Mouse (Mus musculus): Measurements from ENCODE around the gene C530025M09Rik. TPM values are rescaled to one million over a fixed set of nuclear protein-coding genes. Genes with fewer than 3 reads are reported as not detected.

C530025M09Rik gene
- polyA plus RNA-seq, 1 experiment from 2014 or later: 2.7 TPM

DNA sequence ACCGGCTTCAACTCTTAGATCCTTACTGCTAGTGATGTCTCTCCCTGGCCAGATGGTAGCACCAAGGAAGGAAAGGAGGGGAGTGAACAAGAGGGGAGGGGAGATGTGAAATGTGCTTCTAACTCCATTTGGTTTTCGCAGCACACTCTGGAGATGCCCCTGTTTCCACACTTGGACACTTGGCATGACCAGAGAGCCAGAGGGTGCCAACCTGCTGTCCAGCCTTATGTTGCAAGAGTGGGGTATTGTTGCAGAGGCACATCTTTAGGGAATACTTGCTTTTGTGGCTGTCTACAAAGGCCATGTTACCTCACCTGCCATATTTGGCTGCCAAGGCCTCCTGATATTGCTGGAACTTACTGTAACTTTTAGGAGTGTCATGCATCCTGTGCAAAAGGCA is 8.7 kb upstream of the C530025M09Rik start:
- Histone ChIP-seq H3K27ac (ENCODE audit: low read depth, low read length) (no peak overlapping the region), H3K36me3 (ENCODE audit: control insufficient read depth, insufficient read depth, low read length) (no peaks in the 10 kb centered on the region), H3K4me1 (ENCODE audit: control insufficient read depth, insufficient read depth, low read length) (no peaks in the 10 kb centered on the region), H3K4me3 (ENCODE audit: low read depth, low read length) (no peak overlapping the region), H3K4me2 (ENCODE audit: low read depth, low read length) (no peak overlapping the region), H3K27me3 (ENCODE audit: control insufficient read depth, insufficient read depth, low read length) (no peaks in the 10 kb centered on the region), H3K9ac (replicated peaks; ENCODE audit: low read depth, low read length) (no peak overlapping the region), H3K9me3 (ENCODE audit: control insufficient read depth, low read length) (no peaks in the 10 kb centered on the region)
- ATAC-seq (ENCODE audit: low read depth): no peak
- 81% methylated on average over 2 of the region's 2 CpGs for WGBS

DNA sequence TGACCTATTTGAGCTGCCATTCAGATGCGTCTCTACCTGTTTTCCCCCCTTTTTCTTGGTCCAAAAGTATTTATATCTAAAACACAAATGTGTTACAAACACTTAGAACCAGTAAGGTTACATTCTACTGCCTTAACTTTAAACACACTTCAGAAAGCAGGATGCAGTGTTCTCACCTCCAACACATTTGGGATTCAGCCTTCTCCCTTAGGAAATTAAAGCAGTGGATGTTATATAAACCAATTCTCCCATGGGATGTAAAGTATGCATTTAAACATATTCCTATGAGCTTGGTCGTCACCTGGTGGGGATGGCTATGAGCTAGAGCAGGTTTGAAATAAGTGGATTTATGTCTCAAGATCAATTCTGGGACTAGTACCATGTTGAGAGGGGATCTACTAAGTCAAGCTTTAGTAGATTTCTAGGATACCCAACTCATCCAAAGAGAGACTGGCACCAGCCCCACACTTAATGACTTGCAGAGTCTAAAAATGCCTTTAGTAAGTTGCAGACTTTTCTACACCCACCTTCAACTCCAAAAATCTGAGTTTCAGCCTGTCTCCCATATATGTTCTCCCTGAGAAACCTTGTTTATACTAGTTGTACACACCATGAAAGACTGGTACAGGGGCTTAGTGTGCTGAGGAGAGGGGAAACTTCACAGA is 5.6 kb upstream of the C530025M09Rik start:
- H3K9me3 ChIP-seq (ENCODE audit: control insufficient read depth, low read length): no peaks in the 10 kb centered on the region
- peaks cover 4% of the 10 kb centered on the region; the same call in 1 of the 2 replicates for H3K4me1 ChIP-seq (ENCODE audit: control insufficient read depth, insufficient read depth, low read length)
- no peak overlapping the region for H3K4me3 ChIP-seq (ENCODE audit: low read depth, low read length)
- no peak overlapping the region for H3K4me2 ChIP-seq (ENCODE audit: low read depth, low read length)
- WGBS: 85% methylated on average over 2 of the region's 2 CpGs
- no peak for ATAC-seq (ENCODE audit: low read depth)
- H3K27ac ChIP-seq (ENCODE audit: low read depth, low read length): no peak overlapping the region
- H3K36me3 ChIP-seq (ENCODE audit: control insufficient read depth, insufficient read depth, low read length): no peaks in the 10 kb centered on the region
- H3K27me3 ChIP-seq (ENCODE audit: control insufficient read depth, insufficient read depth, low read length): peaks cover 2% of the 10 kb centered on the region; the same call in 1 of the 2 replicates
- H3K9ac ChIP-seq (replicated peaks; ENCODE audit: low read depth, low read length): no peak overlapping the region

GRCm38 (mm10) chr2:149835091-149835490 is 4.1 kb upstream of the C530025M09Rik start:
- 86% methylated on average over 1 of the region's 1 CpGs for WGBS
- Histone ChIP-seq H3K27me3 (ENCODE audit: control insufficient read depth, insufficient read depth, low read length) (peaks cover 6% of the 10 kb centered on the region), H3K4me2 (ENCODE audit: low read depth, low read length) (no peak overlapping the region), H3K27ac (ENCODE audit: low read depth, low read length) (no peak overlapping the region), H3K9me3 (ENCODE audit: control insufficient read depth, low read length) (no peaks in the 10 kb centered on the region), H3K4me3 (ENCODE audit: low read depth, low read length) (no peak overlapping the region), H3K4me1 (ENCODE audit: control insufficient read depth, insufficient read depth, low read length) (peaks cover 8% of the 10 kb centered on the region; the same call in 1 of the 2 replicates), H3K36me3 (ENCODE audit: control insufficient read depth, insufficient read depth, low read length) (no peaks in the 10 kb centered on the region), H3K9ac (replicated peaks; ENCODE audit: low read depth, low read length) (no peak overlapping the region)
- ATAC-seq (ENCODE audit: low read depth): no peak

DNA sequence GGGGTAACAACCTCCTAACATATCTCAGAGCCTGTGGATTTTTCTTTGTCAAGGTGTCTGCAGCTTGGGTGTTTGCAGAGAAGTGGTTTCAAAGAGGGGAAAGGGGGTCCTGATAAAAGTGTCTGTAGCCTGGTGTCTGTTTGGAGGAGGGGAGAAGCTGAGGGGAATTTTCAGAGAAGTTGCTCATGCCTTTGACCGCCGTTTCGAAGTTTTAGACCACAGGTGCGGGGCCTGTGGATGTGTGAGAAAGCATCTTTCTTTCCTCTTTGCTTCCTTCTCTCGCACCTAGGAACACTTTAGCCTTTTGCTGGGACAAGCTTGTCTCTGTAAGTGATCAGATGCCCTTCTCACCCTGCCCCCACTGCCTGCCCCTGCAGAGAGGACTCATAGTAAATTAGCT is 1.3 kb upstream of the C530025M09Rik start:
- peaks cover 8% of the 10 kb centered on the region; the same call in 1 of the 2 replicates for H3K4me1 ChIP-seq (ENCODE audit: control insufficient read depth, insufficient read depth, low read length)
- peak overlapping the region; percentile 71 for H3K4me3 ChIP-seq (ENCODE audit: low read depth, low read length)
- no peaks in the 10 kb centered on the region for H3K9me3 ChIP-seq (ENCODE audit: control insufficient read depth, low read length)
- ATAC-seq (ENCODE audit: low read depth): no peak
- H3K27me3 ChIP-seq (ENCODE audit: control insufficient read depth, insufficient read depth, low read length): peaks cover 6% of the 10 kb centered on the region
- 5% methylated on average over 5 of the region's 5 CpGs for WGBS
- H3K36me3 ChIP-seq (ENCODE audit: control insufficient read depth, insufficient read depth, low read length): no peaks in the 10 kb centered on the region
- no peak overlapping the region for H3K27ac ChIP-seq (ENCODE audit: low read depth, low read length)
- peak overlapping the region; percentile 92 for H3K4me2 ChIP-seq (ENCODE audit: low read depth, low read length)
- peak overlapping the region; percentile 86 for H3K9ac ChIP-seq (replicated peaks; ENCODE audit: low read depth, low read length)

GRCm38 (mm10) chr2:149831459-149832245 is 639 bp upstream of the C530025M09Rik start:
- Histone ChIP-seq H3K4me2 (ENCODE audit: low read depth, low read length) (peak overlapping the region; percentile 92), H3K9me3 (ENCODE audit: control insufficient read depth, low read length) (no peaks in the 10 kb centered on the region), H3K4me3 (ENCODE audit: low read depth, low read length) (peak overlapping the region; percentile 71), H3K27me3 (ENCODE audit: control insufficient read depth, insufficient read depth, low read length) (peaks cover 6% of the 10 kb centered on the region), H3K9ac (replicated peaks; ENCODE audit: low read depth, low read length) (peak overlapping the region; percentile 86), H3K4me1 (ENCODE audit: control insufficient read depth, insufficient read depth, low read length) (peaks cover 8% of the 10 kb centered on the region; the same call in 1 of the 2 replicates), H3K27ac (ENCODE audit: low read depth, low read length) (no peak overlapping the region), H3K36me3 (ENCODE audit: control insufficient read depth, insufficient read depth, low read length) (no peaks in the 10 kb centered on the region)
- ATAC-seq (ENCODE audit: low read depth): peak; percentile 20; the same call in 1 of the 2 replicates
- 2% methylated on average over 29 of the region's 29 CpGs for WGBS

DNA sequence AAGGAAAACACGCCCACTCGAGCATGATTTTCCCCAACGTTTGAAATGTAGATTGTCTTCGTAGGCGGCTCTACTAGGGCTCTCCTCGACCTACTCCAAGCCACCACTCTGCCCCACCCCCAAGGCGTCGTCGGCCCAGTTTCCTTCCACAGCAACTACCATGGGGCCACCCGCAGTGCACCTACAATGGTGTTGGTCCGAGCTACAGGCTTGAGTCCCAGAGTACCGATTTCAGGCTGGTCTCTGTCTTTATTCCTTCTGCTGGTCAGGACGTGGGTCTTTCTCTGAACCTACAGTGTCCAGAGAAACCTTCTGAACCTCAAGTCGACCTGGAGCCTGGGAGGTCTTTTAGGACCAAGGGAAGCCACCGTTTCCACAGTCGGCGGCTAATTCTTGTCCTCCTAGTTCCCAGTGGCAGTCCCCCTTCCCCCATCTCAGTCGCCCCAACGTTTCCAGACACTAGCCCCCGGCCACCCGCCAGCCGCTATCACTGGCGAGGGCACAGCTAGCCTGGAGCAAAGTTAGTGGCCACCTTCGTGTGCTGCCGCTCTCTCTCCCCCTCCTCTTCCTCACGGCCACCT is 968 bp downstream of the C530025M09Rik start:
- Histone ChIP-seq H3K4me3 (ENCODE audit: low read depth, low read length) (peak overlapping the region; percentile 71), H3K36me3 (ENCODE audit: control insufficient read depth, insufficient read depth, low read length) (no peaks in the 10 kb centered on the region), H3K4me1 (ENCODE audit: control insufficient read depth, insufficient read depth, low read length) (peaks cover 8% of the 10 kb centered on the region; the same call in 1 of the 2 replicates), H3K27me3 (ENCODE audit: control insufficient read depth, insufficient read depth, low read length) (peaks cover 6% of the 10 kb centered on the region), H3K27ac (ENCODE audit: low read depth, low read length) (peak overlapping the region; percentile 68; the same call in 1 of the 2 replicates), H3K9me3 (ENCODE audit: control insufficient read depth, low read length) (no peaks in the 10 kb centered on the region), H3K4me2 (ENCODE audit: low read depth, low read length) (peak overlapping the region; percentile 92), H3K9ac (replicated peaks; ENCODE audit: low read depth, low read length) (peak overlapping the region; percentile 86)
- 1% methylated on average over 26 of the region's 26 CpGs for WGBS
- peak; percentile 28; the same call in 1 of the 2 replicates for ATAC-seq (ENCODE audit: low read depth)

- WGBS: 71% methylated on average over 2 of the region's 2 CpGs
- no peaks in the 10 kb centered on the region for H3K9me3 ChIP-seq (ENCODE audit: control insufficient read depth, low read length)
- ATAC-seq (ENCODE audit: low read depth): no peak
- H3K27ac ChIP-seq (ENCODE audit: low read depth, low read length): no peak within 1 kb of the TSS
- H3K9ac ChIP-seq (replicated peaks; ENCODE audit: low read depth, low read length): peak within 1 kb of the TSS; percentile 86; the same call in 1 of the 2 replicates
- no peaks in the 10 kb centered on the region for H3K36me3 ChIP-seq (ENCODE audit: control insufficient read depth, insufficient read depth, low read length)
- H3K4me2 ChIP-seq (ENCODE audit: low read depth, low read length): peak within 1 kb of the TSS; percentile 92
- peaks cover 8% of the 10 kb centered on the region; the same call in 1 of the 2 replicates for H3K4me1 ChIP-seq (ENCODE audit: control insufficient read depth, insufficient read depth, low read length)
- peak within 1 kb of the TSS; percentile 71 for H3K4me3 ChIP-seq (ENCODE audit: low read depth, low read length)
- H3K27me3 ChIP-seq (ENCODE audit: control insufficient read depth, insufficient read depth, low read length): peaks cover 6% of the 10 kb centered on the region
These were observed 2.1 kb downstream of the C530025M09Rik start, which contains the start of gene Syndig1 for GRCm38 (mm10) chr2:149828911-149829310. Gene Syndig1 (plus strand): TSS chr2:149829211.

DNA sequence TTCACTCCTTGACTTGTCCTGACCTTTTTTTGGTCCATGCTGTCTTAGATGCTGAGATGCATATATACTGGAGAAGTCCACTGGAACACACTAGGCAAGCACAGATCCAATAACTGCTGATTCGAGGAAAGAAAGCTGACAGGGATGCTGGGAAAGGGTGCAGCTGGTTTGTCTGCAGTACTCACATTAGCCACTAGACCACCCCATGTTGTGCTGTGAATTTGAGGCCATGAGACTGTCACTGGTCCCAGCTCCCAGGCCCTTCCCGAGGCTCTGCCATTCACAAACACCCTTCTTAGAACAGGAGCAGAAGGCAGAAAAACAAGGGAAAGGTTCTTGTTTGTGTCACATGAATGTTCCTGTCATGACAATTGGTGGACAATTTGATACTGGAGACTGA is 10.8 kb downstream of the C530025M09Rik start:
- Histone ChIP-seq H3K4me3 (ENCODE audit: low read depth, low read length) (no peak overlapping the region), H3K4me1 (ENCODE audit: control insufficient read depth, insufficient read depth, low read length) (no peaks in the 10 kb centered on the region), H3K27me3 (ENCODE audit: control insufficient read depth, insufficient read depth, low read length) (no peaks in the 10 kb centered on the region), H3K9me3 (ENCODE audit: control insufficient read depth, low read length) (no peaks in the 10 kb centered on the region), H3K36me3 (ENCODE audit: control insufficient read depth, insufficient read depth, low read length) (no peaks in the 10 kb centered on the region), H3K9ac (replicated peaks; ENCODE audit: low read depth, low read length) (no peak overlapping the region), H3K27ac (ENCODE audit: low read depth, low read length) (no peak overlapping the region), H3K4me2 (ENCODE audit: low read depth, low read length) (no peak overlapping the region)
- ATAC-seq (ENCODE audit: low read depth): no peak
- WGBS: 32% methylated on average over 2 of the region's 2 CpGs

Data from neural tube, embryonic 14.5 days (tissue).